Mouse (Mus musculus): ENCODE measurements around the gene Cyth3. TPM values are rescaled to one million over a fixed set of nuclear protein-coding genes. Genes with fewer than 3 reads are reported as not detected.

The Cyth3 gene
- polyA plus RNA-seq, 1 experiment from 2014 or later = 48.7 TPM

DNA sequence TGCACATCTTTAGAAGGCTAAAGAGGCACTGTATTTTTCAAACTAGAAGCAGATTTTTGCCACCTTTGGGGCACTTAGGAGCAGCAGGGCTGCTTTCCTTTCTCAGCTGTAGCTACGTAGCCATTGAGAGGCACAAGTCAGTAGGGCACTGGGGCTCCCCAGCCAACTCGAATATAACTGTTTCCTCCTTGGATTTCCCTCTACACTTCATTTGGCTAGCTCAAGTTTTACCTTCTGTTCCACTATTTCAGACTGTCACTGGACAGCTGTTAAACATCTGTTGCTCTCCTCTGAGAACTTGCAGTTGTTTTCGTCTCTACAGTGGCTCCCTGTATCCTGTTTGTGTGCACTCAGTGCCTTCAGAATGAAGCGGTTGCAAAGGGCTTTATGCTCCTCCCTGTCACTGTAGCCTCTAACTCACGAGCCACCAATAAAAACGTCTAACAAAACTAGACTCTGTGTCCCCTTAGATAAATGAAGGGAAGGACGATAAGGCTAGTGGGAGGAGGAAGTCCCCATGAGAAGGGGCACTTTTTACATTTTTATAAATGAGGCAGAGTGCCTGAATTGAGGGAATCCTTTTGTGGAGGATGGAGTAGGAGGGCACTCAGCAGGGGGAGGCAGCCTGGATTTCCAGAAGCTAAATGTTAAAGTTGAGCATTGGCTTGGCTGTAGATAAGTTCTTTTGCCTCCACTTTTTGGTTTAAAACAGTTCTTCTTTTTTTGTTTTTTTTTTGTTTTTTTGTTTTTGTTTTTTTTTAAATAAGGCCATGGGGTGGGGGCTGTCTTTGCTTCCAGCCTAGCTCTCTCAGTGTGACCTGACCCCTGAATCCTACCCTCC is 32.6 kb downstream of the Cyth3 start:
- no peak overlapping the region for H3K4me3 ChIP-seq
- no peak for ATAC-seq (ENCODE audit: insufficient number of reproducible peaks, insufficient read depth, low FRiP score, low TSS enrichment)
- H3K36me3 ChIP-seq = no peaks in the 10 kb centered on the region
- WGBS = 8% methylated on average over 7 of the region's 7 CpGs
- H3K4me1 ChIP-seq = peaks cover 44% of the 10 kb centered on the region
- H3K27me3 ChIP-seq = no peaks in the 10 kb centered on the region
- H3K9ac ChIP-seq = no peak overlapping the region
- 0 out of 2 replicates have a peak overlapping the region, but pooled peaks have one; percentile 2 for H3K4me2 ChIP-seq (replicated peaks)
- H3K9me3 ChIP-seq = no peaks in the 10 kb centered on the region
- peak overlapping the region; percentile 91 for H3K27ac ChIP-seq

DNA sequence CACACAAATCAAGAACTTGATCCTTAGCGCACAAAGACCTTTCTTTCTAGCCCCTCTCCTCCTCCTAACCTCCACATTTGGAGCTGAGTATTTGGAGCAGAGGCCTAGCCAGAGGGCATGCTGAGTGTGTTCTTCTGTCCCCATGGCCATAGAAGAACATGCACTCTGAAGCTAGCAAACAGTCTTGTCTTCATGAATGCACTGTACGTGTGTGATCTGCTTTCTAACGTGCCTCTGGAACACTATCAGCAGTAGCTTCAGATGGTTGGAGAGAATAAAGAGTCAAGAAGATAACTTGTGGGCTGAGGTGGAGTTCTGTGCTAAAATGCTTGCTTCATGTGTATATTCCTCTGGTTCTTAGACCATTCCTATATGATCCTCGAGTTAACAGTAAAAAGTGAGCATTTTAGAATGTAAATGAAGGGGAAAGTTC is 33.3 kb downstream of the Cyth3 start:
- H3K27ac ChIP-seq = peak overlapping the region; percentile 91
- no peaks in the 10 kb centered on the region for H3K36me3 ChIP-seq
- WGBS = 42% methylated on average over 4 of the region's 4 CpGs
- no peak overlapping the region for H3K4me3 ChIP-seq
- no peaks in the 10 kb centered on the region for H3K9me3 ChIP-seq
- no peak overlapping the region for H3K9ac ChIP-seq
- no peaks in the 10 kb centered on the region for H3K27me3 ChIP-seq
- no peak for ATAC-seq (ENCODE audit: insufficient number of reproducible peaks, insufficient read depth, low FRiP score, low TSS enrichment)
- no peak overlapping the region for H3K4me2 ChIP-seq (replicated peaks)
- H3K4me1 ChIP-seq = peaks cover 44% of the 10 kb centered on the region

DNA sequence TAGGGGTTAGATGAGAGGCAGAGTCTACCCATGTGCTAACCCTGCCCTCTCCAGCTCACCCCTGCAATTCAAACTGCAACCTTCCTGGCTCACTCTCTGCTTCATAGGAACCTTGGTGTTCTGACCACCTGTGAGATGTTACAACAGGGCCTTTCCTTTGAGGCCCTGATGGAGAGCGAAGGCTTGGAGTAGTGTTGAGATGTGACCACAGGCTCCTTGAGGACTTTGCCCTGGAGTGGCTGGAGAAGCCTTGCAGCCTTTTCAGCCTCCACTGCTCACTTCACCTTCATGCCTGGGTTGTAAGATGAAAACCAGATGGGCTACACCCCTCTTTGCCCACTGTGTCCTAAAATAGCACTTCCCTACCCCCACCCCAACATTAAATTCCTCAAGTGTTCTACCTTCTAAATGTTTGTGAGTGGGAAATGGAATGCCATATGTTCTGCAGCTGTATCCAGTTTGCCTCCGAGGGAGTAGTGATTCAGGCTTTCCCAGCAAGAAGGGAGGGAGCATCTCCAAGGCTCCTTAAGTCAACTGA is 34.5 kb downstream of the Cyth3 start:
- H3K9me3 ChIP-seq = no peaks in the 10 kb centered on the region
- H3K27me3 ChIP-seq = no peaks in the 10 kb centered on the region
- peak; percentile 70 for ATAC-seq (ENCODE audit: insufficient number of reproducible peaks, insufficient read depth, low FRiP score, low TSS enrichment)
- no peak overlapping the region for H3K9ac ChIP-seq
- H3K4me2 ChIP-seq (replicated peaks) = peak overlapping the region; percentile 5; the same call in 1 of the 2 replicates
- H3K36me3 ChIP-seq = no peaks in the 10 kb centered on the region
- WGBS = 29% methylated on average over 2 of the region's 2 CpGs
- peak overlapping the region; percentile 91 for H3K27ac ChIP-seq
- H3K4me1 ChIP-seq = peaks cover 44% of the 10 kb centered on the region
- H3K4me3 ChIP-seq = no peak overlapping the region

DNA sequence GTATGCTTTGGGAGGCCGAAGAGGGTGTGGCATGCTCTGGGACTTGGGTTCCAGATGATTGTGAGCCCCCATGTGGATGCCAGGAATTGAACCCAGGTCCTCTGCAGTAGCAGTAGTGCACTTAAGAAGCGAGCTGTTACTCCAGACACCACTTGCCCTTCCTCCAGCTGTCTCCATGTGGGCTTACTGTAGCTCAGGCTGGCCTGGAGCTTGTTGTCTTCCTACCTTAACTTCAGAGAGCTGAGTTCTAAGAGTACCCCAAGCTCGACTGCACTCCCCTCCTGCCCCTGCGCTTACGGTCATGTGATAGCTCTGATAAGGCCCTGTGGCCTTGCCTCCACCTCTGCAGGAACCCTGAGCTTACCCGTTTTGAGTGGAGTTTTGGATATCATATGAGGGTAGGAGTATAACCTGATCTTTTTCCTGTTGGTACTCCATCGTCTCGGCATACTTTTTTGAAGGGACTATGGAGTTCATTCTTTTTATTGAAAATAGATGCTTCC is 36.8 kb downstream of the Cyth3 start:
- H3K27ac ChIP-seq = no peak overlapping the region
- H3K9ac ChIP-seq = no peak overlapping the region
- no peak overlapping the region for H3K4me2 ChIP-seq (replicated peaks)
- no peaks in the 10 kb centered on the region for H3K27me3 ChIP-seq
- WGBS = 80% methylated on average over 8 of the region's 8 CpGs
- H3K4me1 ChIP-seq = peaks cover 39% of the 10 kb centered on the region
- ATAC-seq (ENCODE audit: insufficient number of reproducible peaks, insufficient read depth, low FRiP score, low TSS enrichment) = no peak
- no peaks in the 10 kb centered on the region for H3K9me3 ChIP-seq
- H3K36me3 ChIP-seq = no peaks in the 10 kb centered on the region
- no peak overlapping the region for H3K4me3 ChIP-seq

DNA sequence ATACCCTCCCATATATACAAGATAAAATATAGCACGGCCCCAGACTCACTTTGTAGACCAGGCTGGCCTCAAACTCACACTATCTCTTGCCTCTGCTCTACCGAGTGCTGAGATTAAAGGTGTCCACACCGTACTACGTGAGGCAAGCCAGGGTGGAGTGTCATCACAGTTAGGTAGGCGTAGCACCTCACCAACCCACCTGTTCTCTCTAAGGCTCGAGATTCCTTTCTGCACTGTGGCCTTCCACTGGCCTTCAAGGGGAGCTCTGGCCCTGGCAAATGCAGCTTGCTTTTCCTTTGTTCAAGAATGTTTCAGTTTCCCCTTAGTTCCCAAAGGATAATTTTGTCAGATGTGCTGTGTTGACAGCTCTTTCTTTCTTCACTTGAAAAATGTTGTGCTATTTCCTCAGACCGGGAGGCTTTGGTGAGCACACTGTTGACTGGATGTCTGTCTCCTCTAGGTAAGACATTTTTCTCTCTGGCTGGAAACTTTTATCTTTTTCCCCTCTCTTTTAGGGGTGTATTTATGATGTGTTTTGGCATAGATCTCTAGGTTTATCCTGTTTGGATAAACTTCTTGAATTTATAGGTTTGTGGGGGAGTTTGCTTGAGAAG is 40.9 kb downstream of the Cyth3 start:
- no peaks in the 10 kb centered on the region for H3K36me3 ChIP-seq
- WGBS = 83% methylated on average over 7 of the region's 7 CpGs
- H3K27ac ChIP-seq = no peak overlapping the region
- no peak overlapping the region for H3K9ac ChIP-seq
- no peaks in the 10 kb centered on the region for H3K9me3 ChIP-seq
- no peaks in the 10 kb centered on the region for H3K4me1 ChIP-seq
- no peaks in the 10 kb centered on the region for H3K27me3 ChIP-seq
- H3K4me3 ChIP-seq = no peak overlapping the region
- no peak overlapping the region for H3K4me2 ChIP-seq (replicated peaks)
- ATAC-seq (ENCODE audit: insufficient number of reproducible peaks, insufficient read depth, low FRiP score, low TSS enrichment) = no peak

DNA sequence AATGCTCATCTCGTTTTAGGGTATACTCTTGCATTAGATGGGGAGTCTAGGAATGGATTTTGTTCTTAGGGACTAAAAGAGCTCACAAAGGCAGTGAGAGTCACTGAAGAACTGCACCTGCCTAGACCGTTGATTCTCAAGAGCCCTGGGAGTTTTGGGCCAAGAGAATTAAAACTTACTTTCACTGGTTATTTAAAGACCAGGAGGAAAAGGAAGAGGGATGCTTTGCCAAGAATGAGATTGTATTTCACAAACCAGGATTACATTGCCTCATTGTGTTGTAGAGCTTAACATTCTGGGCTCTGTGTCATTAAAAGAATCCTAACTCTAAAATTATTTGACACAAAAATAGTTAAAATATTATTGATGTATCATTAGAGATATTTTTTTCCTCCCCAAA is 43.3 kb downstream of the Cyth3 start:
- H3K4me2 ChIP-seq (replicated peaks) = no peak overlapping the region
- H3K36me3 ChIP-seq = no peaks in the 10 kb centered on the region
- H3K4me1 ChIP-seq = peaks cover 6% of the 10 kb centered on the region; the same call in 1 of the 2 replicates
- no peaks in the 10 kb centered on the region for H3K27me3 ChIP-seq
- no peaks in the 10 kb centered on the region for H3K9me3 ChIP-seq
- no peak for ATAC-seq (ENCODE audit: insufficient number of reproducible peaks, insufficient read depth, low FRiP score, low TSS enrichment)
- no peak overlapping the region for H3K4me3 ChIP-seq
- WGBS = 80% methylated on average over 2 of the region's 2 CpGs
- no peak overlapping the region for H3K9ac ChIP-seq
- no peak overlapping the region for H3K27ac ChIP-seq

DNA sequence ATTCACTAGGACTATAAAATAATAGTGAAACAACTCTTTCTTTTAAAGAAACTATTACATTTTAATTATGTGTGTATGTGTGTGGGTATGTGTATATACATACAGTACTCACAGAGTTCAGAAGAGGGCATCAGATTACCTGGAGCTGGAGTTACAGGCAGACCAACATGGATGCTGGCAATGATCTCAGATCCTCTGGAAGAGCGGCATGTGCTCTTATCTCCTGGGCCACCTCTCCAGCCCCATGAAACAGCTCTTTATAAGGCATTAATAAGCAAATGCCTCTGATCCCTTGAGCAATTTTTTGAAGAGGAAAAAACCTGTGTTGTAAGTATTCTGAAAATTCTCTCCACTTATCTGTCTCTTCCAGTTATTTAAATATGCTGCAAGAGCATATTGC is 43.8 kb downstream of the Cyth3 start:
- Histone ChIP-seq H3K9me3 (no peaks in the 10 kb centered on the region), H3K4me1 (peaks cover 6% of the 10 kb centered on the region; the same call in 1 of the 2 replicates), H3K27me3 (no peaks in the 10 kb centered on the region), H3K4me2 (replicated peaks) (no peak overlapping the region), H3K4me3 (no peak overlapping the region), H3K36me3 (no peaks in the 10 kb centered on the region), H3K9ac (no peak overlapping the region), H3K27ac (no peak overlapping the region)
- WGBS = 90% methylated on average over 1 of the region's 1 CpGs
- no peak for ATAC-seq (ENCODE audit: insufficient number of reproducible peaks, insufficient read depth, low FRiP score, low TSS enrichment)

DNA sequence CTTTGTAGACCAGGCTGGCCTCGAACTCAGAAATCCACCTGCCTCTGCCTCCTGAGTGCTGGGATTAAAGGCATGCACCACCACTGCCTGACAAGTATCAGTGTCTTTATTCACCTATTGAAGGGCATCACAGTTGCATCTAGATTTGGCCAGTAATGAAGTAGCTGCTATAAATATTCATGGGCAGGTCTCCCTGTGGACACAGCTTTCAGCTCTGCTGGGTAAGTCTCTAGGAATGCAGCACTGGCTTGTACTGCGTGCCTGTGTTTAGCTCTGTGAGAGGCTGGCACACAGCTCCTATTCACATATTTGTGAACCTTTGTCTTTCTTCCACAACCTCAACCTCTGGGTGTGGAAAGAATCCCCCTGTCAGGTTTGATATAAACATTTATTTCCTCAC is 46.6 kb downstream of the Cyth3 start:
- 68% methylated on average over 2 of the region's 2 CpGs for WGBS
- Histone ChIP-seq H3K27ac (no peak overlapping the region), H3K4me2 (replicated peaks) (no peak overlapping the region), H3K4me3 (no peak overlapping the region), H3K9me3 (no peaks in the 10 kb centered on the region), H3K9ac (no peak overlapping the region), H3K36me3 (no peaks in the 10 kb centered on the region), H3K27me3 (no peaks in the 10 kb centered on the region), H3K4me1 (peaks cover 6% of the 10 kb centered on the region; the same call in 1 of the 2 replicates)
- no peak for ATAC-seq (ENCODE audit: insufficient number of reproducible peaks, insufficient read depth, low FRiP score, low TSS enrichment)

DNA sequence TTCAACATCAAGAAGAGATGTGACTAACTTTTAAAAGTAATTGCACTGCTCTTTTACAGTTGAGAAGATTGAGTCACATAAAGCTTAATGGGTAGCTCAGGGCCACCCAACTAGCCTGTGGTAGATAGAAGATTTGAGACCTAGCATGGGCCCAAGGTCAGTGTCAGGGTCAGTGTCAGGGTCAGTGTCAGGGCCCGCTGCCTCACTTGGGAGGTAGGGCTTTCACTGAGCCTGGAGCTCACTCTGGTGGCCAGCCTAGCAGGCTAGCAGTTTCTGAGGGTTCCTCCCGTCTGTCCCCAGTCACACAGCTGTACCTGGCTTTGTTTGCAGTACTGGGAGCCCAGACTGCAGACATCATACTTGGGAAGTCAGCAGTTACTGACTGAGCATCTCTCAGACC is 47.1 kb downstream of the Cyth3 start:
- Histone ChIP-seq H3K36me3 (no peaks in the 10 kb centered on the region), H3K4me1 (peaks cover 6% of the 10 kb centered on the region; the same call in 1 of the 2 replicates), H3K27me3 (no peaks in the 10 kb centered on the region), H3K27ac (peak overlapping the region; percentile 26; the same call in 1 of the 2 replicates), H3K4me2 (replicated peaks) (no peak overlapping the region), H3K9ac (no peak overlapping the region), H3K9me3 (no peaks in the 10 kb centered on the region), H3K4me3 (no peak overlapping the region)
- WGBS = 36% methylated on average over 2 of the region's 2 CpGs
- ATAC-seq (ENCODE audit: insufficient number of reproducible peaks, insufficient read depth, low FRiP score, low TSS enrichment) = no peak

DNA sequence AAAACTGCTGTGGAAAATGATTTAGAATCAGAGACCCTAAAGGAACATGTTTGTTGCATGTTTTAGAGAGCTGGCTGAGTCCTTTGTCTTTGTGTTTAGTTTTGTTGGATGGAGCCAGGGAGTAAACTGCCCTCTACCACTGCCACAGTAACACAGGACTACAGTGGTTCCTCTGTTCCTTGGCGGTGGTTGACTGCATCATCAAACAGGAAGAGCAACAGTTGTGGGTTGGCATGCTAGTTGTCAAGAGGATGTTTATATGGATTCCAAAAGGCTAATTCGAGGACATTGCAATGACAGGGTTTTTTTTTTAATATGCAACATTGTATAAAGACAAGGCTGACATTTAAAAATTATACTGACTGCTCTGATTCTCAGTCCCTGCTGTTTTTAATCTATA is 47.6 kb downstream of the Cyth3 start:
- H3K4me2 ChIP-seq (replicated peaks) = no peak overlapping the region
- H3K4me3 ChIP-seq = no peak overlapping the region
- no peaks in the 10 kb centered on the region for H3K27me3 ChIP-seq
- no peaks in the 10 kb centered on the region for H3K9me3 ChIP-seq
- H3K36me3 ChIP-seq = no peaks in the 10 kb centered on the region
- no peak overlapping the region for H3K27ac ChIP-seq
- H3K9ac ChIP-seq = no peak overlapping the region
- peaks cover 6% of the 10 kb centered on the region; the same call in 1 of the 2 replicates for H3K4me1 ChIP-seq
- no peak for ATAC-seq (ENCODE audit: insufficient number of reproducible peaks, insufficient read depth, low FRiP score, low TSS enrichment)
- WGBS = 69% methylated on average over 2 of the region's 2 CpGs

DNA sequence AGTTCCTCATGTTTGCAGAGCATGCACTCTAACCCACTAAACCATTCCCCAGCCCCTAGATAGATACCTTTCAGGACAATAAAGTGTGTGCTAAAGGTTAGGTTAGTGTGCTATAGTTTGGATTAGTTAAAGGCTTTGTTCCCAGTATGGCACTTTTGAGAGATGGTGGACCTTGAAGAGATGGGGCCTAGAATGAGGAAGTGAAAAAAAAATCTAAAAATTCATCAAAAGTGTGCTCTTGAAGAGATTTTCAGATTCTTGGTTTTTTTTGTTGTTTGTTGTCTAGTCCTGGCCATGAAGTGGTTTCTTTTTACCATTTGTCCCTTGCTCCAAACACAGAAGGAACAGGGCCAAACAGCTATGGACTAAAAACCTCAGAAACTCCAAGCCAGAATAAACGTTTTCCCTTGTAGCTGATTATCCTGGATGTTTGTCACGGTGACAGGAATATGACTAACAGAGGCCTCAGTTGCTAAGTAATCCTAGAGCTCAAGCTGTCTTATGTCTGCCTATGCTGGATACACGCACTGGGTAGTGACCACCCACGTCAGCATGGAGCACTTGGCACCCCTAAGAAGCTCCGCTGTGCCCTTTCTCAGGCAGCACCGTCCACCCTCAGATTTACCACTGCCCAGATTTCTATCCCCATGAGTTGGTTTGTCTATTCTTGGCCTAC is 48.6 kb downstream of the Cyth3 start:
- no peaks in the 10 kb centered on the region for H3K9me3 ChIP-seq
- no peak overlapping the region for H3K27ac ChIP-seq
- H3K4me3 ChIP-seq = no peak overlapping the region
- H3K4me2 ChIP-seq (replicated peaks) = no peak overlapping the region
- H3K27me3 ChIP-seq = no peaks in the 10 kb centered on the region
- no peak for ATAC-seq (ENCODE audit: insufficient number of reproducible peaks, insufficient read depth, low FRiP score, low TSS enrichment)
- WGBS = 86% methylated on average over 6 of the region's 6 CpGs
- H3K4me1 ChIP-seq = peaks cover 8% of the 10 kb centered on the region; the same call in 1 of the 2 replicates
- H3K9ac ChIP-seq = no peak overlapping the region
- no peaks in the 10 kb centered on the region for H3K36me3 ChIP-seq

All from embryonic facial prominence, embryonic 12.5 days (tissue).